Comparison of ENCODE assay signal across 15 mouse cellular contexts in the genomic region with DNA sequence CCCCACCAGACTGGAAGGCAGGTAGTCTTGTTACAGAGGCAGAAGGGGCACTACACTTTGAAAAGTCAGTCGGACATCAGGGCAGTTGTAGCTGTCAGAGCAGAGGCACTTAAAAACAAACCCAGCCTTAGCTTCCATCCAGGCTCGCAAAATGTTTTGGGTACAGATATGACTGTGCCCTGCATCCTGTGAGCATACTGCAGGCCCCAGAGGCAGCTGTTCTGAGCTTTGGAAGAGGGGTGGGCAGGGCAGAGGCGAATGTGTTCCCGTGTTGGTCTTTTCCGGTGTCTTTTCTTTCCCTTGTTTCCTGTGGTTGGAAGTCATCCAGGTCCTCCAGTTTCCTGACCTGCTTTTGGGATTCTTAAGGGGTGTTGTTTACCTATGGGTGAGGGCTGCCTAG. TPM values are rescaled to one million over a fixed set of nuclear protein-coding genes. Genes with fewer than 3 reads are reported as not detected.
DNase-seq lines count a peak whose midpoint lies in the region; ATAC-seq and TF ChIP-seq lines count a peak whose summit lies in the region.
"Had no signal": no experiment of that assay in that cellular context is flagged by ENCODE, and none has a peak within 500 bp of the region (broad histone marks: within the 10 kb centered on the region; RNA-seq: fewer than 3 reads in every experiment).

No protein-coding gene starts in this region.

- H3K36me3 ChIP-seq in neural tube, embryonic 13.5 days = peaks cover 22% of the 10 kb centered on the region
- no peaks in the 10 kb centered on the region for H3K36me3 ChIP-seq in stomach, embryonic 15.5 days
- H3K36me3 ChIP-seq: limb, embryonic 15.5 days had no signal

- ATAC-seq in neural tube, embryonic 13.5 days (ENCODE audit: low read depth) = no peak
- no peak for ATAC-seq in stomach, embryonic 15.5 days (ENCODE audit: insufficient read depth, low FRiP score, low read depth)
- ATAC-seq: CD4-positive, CD25-positive, alpha-beta regulatory T cell, adult 4 months had no signal

- peak overlapping the region; percentile 60 for H3K9ac ChIP-seq in neural tube, embryonic 13.5 days
- H3K9ac ChIP-seq in stomach, embryonic 15.5 days = no peak overlapping the region
- H3K9ac ChIP-seq: embryonic facial prominence, embryonic 13.5 days; limb, embryonic 15.5 days had no signal

- H3K27ac ChIP-seq in gastrocnemius, adult 2 months = peak overlapping the region; percentile 20; the same call in 1 of the 2 replicates
- peak overlapping the region; percentile 71 for H3K27ac ChIP-seq in layer of hippocampus, adult 2 months
- H3K27ac ChIP-seq in neural tube, embryonic 13.5 days (replicated peaks) = no peak overlapping the region; the same call in 1 of the 2 replicates
- H3K27ac ChIP-seq in stomach, embryonic 15.5 days = no peak overlapping the region
- H3K27ac ChIP-seq: embryonic facial prominence, embryonic 13.5 days; limb, embryonic 15.5 days; macrophage had no signal

- peak overlapping the region; percentile 26 for H3K4me3 ChIP-seq in gastrocnemius, adult 2 months
- peak overlapping the region; percentile 61; the same call in 1 of the 2 replicates for H3K4me3 ChIP-seq in layer of hippocampus, adult 2 months
- H3K4me3 ChIP-seq in neural tube, embryonic 13.5 days = no peak overlapping the region; the same call in 1 of the 2 replicates
- no peak overlapping the region for H3K4me3 ChIP-seq in stomach, embryonic 15.5 days (replicated peaks)
- H3K4me3 ChIP-seq: embryonic facial prominence, embryonic 13.5 days; limb, embryonic 15.5 days had no signal

- 80% methylated on average over 5 of the region's 5 CpGs for WGBS in neural tube, embryonic 13.5 days
- 35% methylated on average over 5 of the region's 5 CpGs for WGBS in stomach, embryonic 15.5 days

- DNase-seq in gastrocnemius, adult 2 months = no peak
- no peak for DNase-seq in gastrocnemius, postnatal 25 days
- no peak for DNase-seq in layer of hippocampus, adult 2 months (ENCODE audit: low spot score in 2 of 2)
- DNase-seq in layer of hippocampus, adult 9-10 months (ENCODE audit: low spot score) = no peak
- DNase-seq in neural tube, embryonic 10.5 days (ENCODE audit: extremely low spot score, low spot score) = no peak
- no peak for DNase-seq in B cell, adult 2 months
- DNase-seq: kidney, postnatal 25 days; layer of hippocampus, postnatal 36 days had no signal

- H3K27me3 ChIP-seq in neural tube, embryonic 13.5 days = peaks cover 1% of the 10 kb centered on the region; the same call in 1 of the 2 replicates
- no peaks in the 10 kb centered on the region for H3K27me3 ChIP-seq in stomach, embryonic 15.5 days (replicated peaks)

- no peak for TF ChIP-seq CTCF in gastrocnemius, adult 2 months (IDR thresholded peaks at IDR 0.05)
- no peak for TF ChIP-seq CTCF in layer of hippocampus, adult 2 months (conservative IDR thresholded peaks at IDR 0.05)

- H3K4me2 ChIP-seq in neural tube, embryonic 13.5 days = peak overlapping the region; percentile 90
- H3K4me2 ChIP-seq in stomach, embryonic 15.5 days = peak overlapping the region; percentile 17; the same call in 1 of the 2 replicates
- H3K4me2 ChIP-seq: embryonic facial prominence, embryonic 13.5 days; limb, embryonic 15.5 days had no signal

- no peaks in the 10 kb centered on the region for H3K9me3 ChIP-seq in neural tube, embryonic 13.5 days
- no peaks in the 10 kb centered on the region for H3K9me3 ChIP-seq in stomach, embryonic 15.5 days
- H3K9me3 ChIP-seq: embryonic facial prominence, embryonic 13.5 days; limb, embryonic 15.5 days had no signal

- intact Hi-C loops in gastrocnemius, adult 2 months (cut with DNase I) = no loop called here

- H3K4me1 ChIP-seq in neural tube, embryonic 13.5 days (replicated peaks) = peaks cover 80% of the 10 kb centered on the region
- peaks cover 19% of the 10 kb centered on the region for H3K4me1 ChIP-seq in stomach, embryonic 15.5 days

RNA-seq across cellular contexts. Expression of gene Amigo1, which starts 3.8 kb away (rescaled TPM):
- 10 to 100 TPM; 21.6 to 28.3 TPM for total RNA-seq in gastrocnemius, adult 2 months (2021)
- total RNA-seq in gastrocnemius, postnatal 25 days (2021) = 10 to 100 TPM; 21.3 to 23.3 TPM
- 10 to 100 TPM; 69.7 to 79.0 TPM for total RNA-seq in layer of hippocampus, adult 2 months (2021)
- 16.6 and 21.9 TPM in 2 replicates for polyA plus RNA-seq in neural tube, embryonic 13.5 days (2015; fragmentation: Nextera tagmentation; extraction: Ambion mirVana)
- polyA plus RNA-seq in stomach, embryonic 15.5 days (2015; fragmentation: Nextera tagmentation; extraction: Ambion mirVana) = 3.8 and 4.4 TPM in 2 replicates

RNA-seq across cellular contexts. Expression of gene Cyb561d1, which starts 11.1 kb away (rescaled TPM):
- 1 to 10 TPM; 2.8 to 3.8 TPM for total RNA-seq in gastrocnemius, adult 2 months (2021)
- total RNA-seq in gastrocnemius, postnatal 25 days (2021) = 1 to 10 TPM; 2.7 TPM
- total RNA-seq in layer of hippocampus, adult 2 months (2021) = 10 to 100 TPM; 16.3 to 16.8 TPM
- 3.9 and 4.3 TPM in 2 replicates for polyA plus RNA-seq in neural tube, embryonic 13.5 days (2015; fragmentation: Nextera tagmentation; extraction: Ambion mirVana)
- polyA plus RNA-seq in stomach, embryonic 15.5 days (2015; fragmentation: Nextera tagmentation; extraction: Ambion mirVana) = 3.7 and 4.2 TPM in 2 replicates

RNA-seq across cellular contexts. Expression of gene Atxn7l2, which starts 20.8 kb away (rescaled TPM):
- total RNA-seq in gastrocnemius, adult 2 months (2021) = 1 to 10 TPM; 6.4 to 8.6 TPM
- total RNA-seq in gastrocnemius, postnatal 25 days (2021) = 1 to 10 TPM; 6.1 to 6.5 TPM
- 10 to 100 TPM; 31.9 to 34.6 TPM for total RNA-seq in layer of hippocampus, adult 2 months (2021)
- polyA plus RNA-seq in neural tube, embryonic 13.5 days (2015; fragmentation: Nextera tagmentation; extraction: Ambion mirVana) = 24.5 and 26.0 TPM in 2 replicates
- 11.6 and 13.3 TPM in 2 replicates for polyA plus RNA-seq in stomach, embryonic 15.5 days (2015; fragmentation: Nextera tagmentation; extraction: Ambion mirVana)

RNA-seq across cellular contexts. Expression of gene Gpr61, which starts 35.2 kb away (rescaled TPM):
- total RNA-seq in gastrocnemius, adult 2 months (2021) = not detected
- total RNA-seq in gastrocnemius, postnatal 25 days (2021) = not detected
- 10 to 100 TPM; 17.3 to 18.0 TPM for total RNA-seq in layer of hippocampus, adult 2 months (2021)
- polyA plus RNA-seq in neural tube, embryonic 13.5 days (2015; fragmentation: Nextera tagmentation; extraction: Ambion mirVana) = 3.3 and 4.2 TPM in 2 replicates
- 0.19 TPM in 2 replicates for polyA plus RNA-seq in stomach, embryonic 15.5 days (2015; fragmentation: Nextera tagmentation; extraction: Ambion mirVana)
- total RNA-seq: monocyte, adult 5-6 weeks had no signal
- polyA plus RNA-seq: macrophage had no signal

RNA-seq across cellular contexts. Expression of gene Sypl2, which starts 36.6 kb away (rescaled TPM):
- 100 to 1,000 TPM; 321 to 322 TPM for total RNA-seq in gastrocnemius, adult 2 months (2021)
- total RNA-seq in gastrocnemius, postnatal 25 days (2021) = 100 to 1,000 TPM; 596 to 597 TPM
- total RNA-seq in layer of hippocampus, adult 2 months (2021) = 1 to 10 TPM; 2.0 to 3.0 TPM
- polyA plus RNA-seq in neural tube, embryonic 13.5 days (2015; fragmentation: Nextera tagmentation; extraction: Ambion mirVana) = 0.14 and 0.71 TPM in 2 replicates
- polyA plus RNA-seq in stomach, embryonic 15.5 days (2015; fragmentation: Nextera tagmentation; extraction: Ambion mirVana) = 0.23 and 0.48 TPM in 2 replicates
- total RNA-seq: monocyte, adult 5-6 weeks had no signal

Comparison
In these comparisons a context has a peak if more than half of its experiments do, and no peak if none do; other contexts are left out.
1. H3K27ac ChIP-seq: peak in gastrocnemius, adult 2 months (single experiment) and layer of hippocampus, adult 2 months (single experiment); none in neural tube, embryonic 13.5 days (single experiment) and stomach, embryonic 15.5 days (single experiment).
2. H3K4me3 ChIP-seq: peak in gastrocnemius, adult 2 months (single experiment) and layer of hippocampus, adult 2 months (single experiment); none in neural tube, embryonic 13.5 days (single experiment) and stomach, embryonic 15.5 days (single experiment).